Mouse (Mus musculus) lung, embryonic 14.5 days (tissue): ENCODE measurements around the gene BC029722. TPM values are rescaled to one million over a fixed set of nuclear protein-coding genes. Genes with fewer than 3 reads are reported as not detected.

Source experiments
- ATAC-seq: fragments of 200-750 bp; cut with Nextera tagmentation; 2 replicates; pipeline ENCODE4 v1.8.0; 2017; ENCODE audit warnings: mild to moderate bottlenecking, moderate TSS enrichment, moderate library complexity; ENCODE audit not compliant: insufficient read depth
- DNase-seq: peaks from one replicate; pipeline ENCODE4 v3.0.0-alpha.2; 2015
- H3K27ac ChIP-seq: fragments of 300-500 bp; sonication (generic); 2 replicates; pipeline ENCODE4 v1.5.1; 2014; ENCODE audit warnings: low read depth, mild to moderate bottlenecking, moderate library complexity
- H3K27me3 ChIP-seq: fragments of 300-500 bp; sonication (generic); 2 replicates; pipeline ENCODE4 v1.6.1; 2014; ENCODE audit warnings: low read length, control low read depth; ENCODE audit not compliant: insufficient read depth
- H3K36me3 ChIP-seq: fragments of 300-500 bp; sonication (generic); 2 replicates; pipeline ENCODE4 v1.6.1; 2014; ENCODE audit warnings: control low read depth; ENCODE audit not compliant: insufficient read depth
- H3K4me1 ChIP-seq: fragments of 300-500 bp; sonication (generic); 2 replicates; pipeline ENCODE4 v1.6.1; 2014; ENCODE audit warnings: antibody characterized with exemption, control low read depth; ENCODE audit not compliant: insufficient read depth
- H3K4me2 ChIP-seq: fragments of 300-500 bp; sonication (generic); 2 replicates; pipeline ENCODE4 v1.6.1; 2014; ENCODE audit warnings: mild to moderate bottlenecking
- H3K4me3 ChIP-seq: fragments of 300-500 bp; sonication (generic); 2 replicates; pipeline ENCODE4 v1.5.1; 2014; ENCODE audit warnings: low read depth, low read length
- H3K9ac ChIP-seq: fragments of 300-500 bp; sonication (generic); 2 replicates; pipeline ENCODE4 v1.6.1; 2014
- H3K9me3 ChIP-seq: fragments of 300-500 bp; sonication (generic); 2 replicates; pipeline ENCODE4 v1.6.1; 2016; ENCODE audit warnings: low read depth, low read length, control low read depth
- CTCF ChIP-seq: IDR thresholded peaks from 2 replicates; pipeline ENCODE4 v1.5.1; 2016; ENCODE audit warnings: antibody characterized with exemption, low read depth
- WGBS: fragments of 180-500 bp; shearing (Covaris S2); extraction: QIAGEN DNeasy Blood & Tissue Kit; methylation state at CpG from one replicate; pipeline ENCODE4 v1.1.7; 2014; 5-methylcytosine and 5-hydroxymethylcytosine counted together
- polyA plus RNA-seq: library from polyadenylated mRNA; unstranded; fragments of >200 nt; fragmentation: Nextera tagmentation; extraction: Ambion mirVana; gene quantifications from 2 replicates; pipeline ENCODE4 v1.2.1, GENCODE M21; 2014

Gene BC029722
- polyA plus RNA-seq, 1 experiment from 2014 or later: 8.9 TPM

DNA sequence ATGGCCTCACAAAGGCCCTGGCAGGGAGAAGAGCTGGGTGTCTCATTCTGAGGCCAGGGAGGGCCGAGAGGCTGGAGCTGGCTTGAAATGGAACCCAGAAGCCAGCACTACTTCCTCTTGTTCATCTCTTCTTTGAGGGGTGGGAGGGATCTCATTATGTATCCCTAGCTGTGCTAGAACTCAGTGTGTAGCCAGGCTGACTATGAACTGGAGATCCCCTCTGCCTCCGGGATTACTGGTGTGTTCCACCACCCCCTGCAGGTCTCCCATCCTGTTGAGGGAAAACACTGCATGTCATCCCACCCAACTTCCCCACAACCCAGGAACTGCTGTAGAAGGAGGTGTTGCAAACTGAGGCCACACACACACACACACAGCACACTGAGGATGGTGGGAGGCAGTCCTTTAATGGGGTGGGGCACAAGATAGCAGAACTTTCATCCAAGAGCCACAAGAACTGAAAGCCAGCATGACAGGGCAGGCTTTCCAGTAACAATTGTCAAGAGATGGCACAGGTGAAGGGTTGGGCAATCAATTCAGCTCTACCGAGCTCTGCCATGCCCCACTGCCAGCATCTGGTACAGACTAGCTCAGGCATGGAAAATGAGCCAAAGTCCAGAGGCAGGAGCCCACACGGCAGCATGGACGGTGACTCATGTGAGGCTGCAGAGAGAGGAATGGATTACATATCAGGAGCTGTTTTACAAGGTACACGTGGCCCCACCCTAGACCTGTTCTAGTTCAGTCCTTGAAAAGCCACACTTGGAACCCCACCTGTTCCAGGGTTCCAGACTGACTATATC, 424 bp upstream of the BC029722 start:
- Histone ChIP-seq H3K4me3 (peak overlapping the region; percentile 80), H3K27me3 (no peaks in the 10 kb centered on the region), H3K4me2 (peak overlapping the region; percentile 81), H3K4me1 (no peaks in the 10 kb centered on the region), H3K36me3 (peaks cover 45% of the 10 kb centered on the region), H3K27ac (peak overlapping the region; percentile 60), H3K9ac (peak overlapping the region; percentile 83; the same call in 1 of the 2 replicates), H3K9me3 (no peaks in the 10 kb centered on the region)
- WGBS: 55% methylated on average over 6 of the region's 6 CpGs
- ATAC-seq (no peak; the same call in 1 of the 2 replicates), DNase-seq (no peak)
- no peak for TF ChIP-seq CTCF

- no peaks in the 10 kb centered on the region for H3K9me3 ChIP-seq
- peak overlapping the region; percentile 80 for H3K4me3 ChIP-seq
- H3K27me3 ChIP-seq: no peaks in the 10 kb centered on the region
- DNase-seq (peak; percentile 98), ATAC-seq (peak; percentile 96)
- H3K4me1 ChIP-seq: no peaks in the 10 kb centered on the region
- no peak for TF ChIP-seq CTCF
- peak overlapping the region; percentile 81 for H3K4me2 ChIP-seq
- H3K27ac ChIP-seq: peak overlapping the region; percentile 84
- under 1% methylated on average over 37 of the region's 37 CpGs for WGBS
- H3K9ac ChIP-seq: peak overlapping the region; percentile 83
- H3K36me3 ChIP-seq: peaks cover 44% of the 10 kb centered on the region
Measured at GRCm38 (mm10) chr2:155818596-155819391, 432 bp downstream of the BC029722 start.

DNA sequence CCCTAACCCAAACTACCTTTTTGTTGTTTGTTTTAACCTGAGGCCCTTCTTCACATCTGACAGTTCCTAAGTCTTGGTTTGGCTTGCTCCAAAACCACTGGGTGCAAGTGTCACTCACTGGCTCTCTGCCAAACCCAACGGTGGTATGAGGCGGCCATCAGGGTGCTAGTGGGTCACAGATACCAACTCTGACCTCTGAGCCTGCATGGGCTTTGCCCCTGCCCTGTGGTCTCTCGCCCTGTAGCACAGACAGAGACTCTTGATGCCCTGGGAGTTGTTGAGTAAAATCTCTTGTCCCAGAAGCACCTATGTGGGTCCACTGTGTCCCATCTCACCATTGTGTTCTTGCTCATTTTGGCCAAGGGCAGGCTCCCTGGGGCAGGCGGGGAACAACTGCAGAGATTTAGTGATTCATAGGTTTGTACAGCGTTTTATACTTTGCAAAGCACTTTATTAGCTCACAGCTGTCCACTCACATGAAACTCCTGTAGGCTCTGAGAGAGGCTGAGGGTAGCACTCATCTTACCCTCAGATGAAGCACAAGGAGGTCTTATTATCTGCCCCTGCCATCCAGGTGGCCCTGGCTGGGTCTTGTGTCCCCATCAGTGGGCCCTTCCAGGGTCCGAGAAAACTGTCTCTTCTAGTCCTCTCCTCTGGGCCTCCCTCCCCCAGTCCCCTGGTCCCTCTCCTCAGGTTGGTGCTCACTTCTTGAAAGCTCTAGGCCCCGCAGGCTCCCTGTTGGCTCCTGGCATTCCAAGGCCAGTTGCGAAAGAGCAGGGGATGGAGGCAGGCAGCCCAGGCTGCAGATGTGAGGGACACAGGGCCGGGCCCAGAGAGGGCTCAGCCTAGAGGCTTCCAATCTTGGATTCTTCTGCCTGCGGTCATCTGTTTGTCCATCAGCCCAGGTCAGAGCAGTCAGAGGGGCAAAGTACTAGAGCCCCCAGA, 1.7 kb downstream of the BC029722 start:
- Histone ChIP-seq H3K4me2 (peak overlapping the region; percentile 81; the same call in 1 of the 2 replicates), H3K27ac (no peak overlapping the region), H3K27me3 (no peaks in the 10 kb centered on the region), H3K36me3 (peaks cover 31% of the 10 kb centered on the region), H3K4me1 (no peaks in the 10 kb centered on the region), H3K9me3 (no peaks in the 10 kb centered on the region), H3K9ac (no peak overlapping the region), H3K4me3 (no peak overlapping the region)
- no peak for TF ChIP-seq CTCF
- ATAC-seq: no peak
- WGBS: 76% methylated on average over 10 of the region's 10 CpGs
- no peak for DNase-seq

GRCm38 (mm10) chr2:155816179-155816578, 3.0 kb downstream of the BC029722 start:
- no peak overlapping the region for H3K4me2 ChIP-seq
- no peak for ATAC-seq
- H3K4me3 ChIP-seq: no peak overlapping the region
- TF ChIP-seq CTCF: no peak
- no peaks in the 10 kb centered on the region for H3K9me3 ChIP-seq
- no peak overlapping the region for H3K27ac ChIP-seq
- DNase-seq: no peak
- no peak overlapping the region for H3K9ac ChIP-seq
- H3K27me3 ChIP-seq: no peaks in the 10 kb centered on the region
- no peaks in the 10 kb centered on the region for H3K4me1 ChIP-seq
- WGBS: 93% methylated on average over 1 of the region's 1 CpGs
- H3K36me3 ChIP-seq: peaks cover 19% of the 10 kb centered on the region

GRCm38 (mm10) chr2:155814829-155815228, 4.4 kb downstream of the BC029722 start:
- no peaks in the 10 kb centered on the region for H3K27me3 ChIP-seq
- peaks cover 6% of the 10 kb centered on the region; the same call in 1 of the 2 replicates for H3K36me3 ChIP-seq
- H3K4me3 ChIP-seq: no peak overlapping the region
- H3K9me3 ChIP-seq: no peaks in the 10 kb centered on the region
- ATAC-seq: no peak
- no peaks in the 10 kb centered on the region for H3K4me1 ChIP-seq
- H3K9ac ChIP-seq: no peak overlapping the region
- no peak overlapping the region for H3K4me2 ChIP-seq
- DNase-seq: no peak
- TF ChIP-seq CTCF: no peak
- H3K27ac ChIP-seq: no peak overlapping the region
- WGBS: 25% methylated on average over 5 of the region's 5 CpGs

DNA sequence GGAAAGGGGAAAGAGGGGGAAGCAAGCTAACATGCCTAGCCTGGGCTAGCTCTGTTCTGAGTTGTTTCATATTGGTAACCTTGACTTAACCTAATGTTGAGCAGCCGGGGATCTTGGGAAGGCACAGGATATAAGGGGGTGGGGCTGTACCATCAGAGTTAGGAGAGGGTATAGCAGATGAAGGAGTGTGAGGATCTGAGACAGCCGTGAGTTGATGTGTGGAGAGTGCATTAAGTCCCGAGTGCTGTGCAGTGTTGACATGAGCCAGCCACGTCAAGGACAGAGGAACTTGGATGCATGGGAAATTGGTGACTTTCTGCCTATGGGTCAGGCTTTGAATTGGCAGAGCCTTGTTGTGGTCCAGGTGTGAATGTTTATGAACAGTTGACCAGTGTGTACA, 6.6 kb downstream of the BC029722 start:
- H3K4me3 ChIP-seq: no peak overlapping the region
- ATAC-seq: no peak
- no peak overlapping the region for H3K4me2 ChIP-seq
- no peaks in the 10 kb centered on the region for H3K27me3 ChIP-seq
- H3K9me3 ChIP-seq: no peaks in the 10 kb centered on the region
- H3K36me3 ChIP-seq: no peaks in the 10 kb centered on the region
- 53% methylated on average over 4 of the region's 4 CpGs for WGBS
- no peak overlapping the region for H3K9ac ChIP-seq
- no peaks in the 10 kb centered on the region for H3K4me1 ChIP-seq
- DNase-seq: no peak
- no peak for TF ChIP-seq CTCF
- H3K27ac ChIP-seq: no peak overlapping the region
